Mouse (Mus musculus): Measurements from ENCODE around the gene Tm9sf2. TPM values are rescaled to one million over a fixed set of nuclear protein-coding genes. Genes with fewer than 3 reads are reported as not detected.
"Not testable (repeated sequence)": the region's sequence is repeated elsewhere in the genome, so short reads cannot be mapped to it uniquely, and the experiment has no call there.

Gene Tm9sf2
- total RNA-seq (2021): 10 to 100 TPM; 66.1 to 71.7 TPM
- long read RNA-seq, experiment 1, transcript Tm9sf2-201 (17 exons, 3,107 nt): major isoform, 210 of 223 reads
- long read RNA-seq, experiment 1, partial matches to known transcripts: 5 of 223 reads
- long read RNA-seq, experiment 1, other reads (novel, unspliced or antisense): 8 of 223 reads
- long read RNA-seq, experiment 2, transcript Tm9sf2-201 (17 exons, 3,107 nt): major isoform, 187 of 194 reads
- long read RNA-seq, experiment 2, partial matches to known transcripts: 4 of 194 reads
- long read RNA-seq, experiment 2, other reads (novel, unspliced or antisense): 3 of 194 reads

DNA sequence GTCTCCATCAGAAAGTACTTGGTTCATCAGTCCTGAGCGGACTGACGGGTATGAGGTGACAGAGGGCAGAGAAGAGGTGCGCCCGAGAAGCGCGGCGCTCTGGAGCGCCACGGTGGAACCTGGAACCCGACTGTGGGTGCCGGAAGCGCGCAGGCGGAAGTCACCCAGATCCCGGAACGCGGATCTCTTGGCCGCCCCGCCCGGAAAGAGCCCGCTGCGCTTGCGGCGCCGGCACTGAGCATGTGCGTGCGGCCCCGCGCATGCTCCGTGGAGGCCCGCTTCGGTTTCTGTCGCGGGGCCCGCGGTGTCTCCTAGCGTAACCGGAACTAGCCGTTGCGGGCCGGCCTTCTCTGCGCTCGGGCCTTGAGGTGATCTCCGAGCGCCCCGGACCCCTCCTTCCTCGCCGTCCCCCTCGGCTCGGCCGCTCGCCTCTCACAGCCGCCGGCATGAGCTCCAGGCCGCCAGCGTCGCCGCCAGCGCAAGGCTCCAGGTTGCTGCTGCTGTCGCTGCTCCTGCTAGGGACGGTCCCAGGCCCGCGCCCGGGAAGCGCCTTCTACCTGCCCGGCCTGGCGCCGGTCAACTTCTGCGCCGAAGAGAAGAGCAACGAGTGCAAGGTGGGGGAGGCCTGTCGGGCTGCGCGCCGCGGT is at the start of gene Tm9sf2:
Tm9sf2 (plus strand) TSS at position 217 of the 647 bp plus-strand sequence.
- DNase-seq: peak; percentile 98
- peak within 1 kb of the TSS; percentile 86 for H3K4me3 ChIP-seq
- peak; percentile 11; the same call in 1 of the 2 replicates for TF ChIP-seq CTCF (IDR thresholded peaks at IDR 0.05)
- intact Hi-C loops (cut with DNase I): no loop called here
- H3K27ac ChIP-seq: peak within 1 kb of the TSS; percentile 96

DNA sequence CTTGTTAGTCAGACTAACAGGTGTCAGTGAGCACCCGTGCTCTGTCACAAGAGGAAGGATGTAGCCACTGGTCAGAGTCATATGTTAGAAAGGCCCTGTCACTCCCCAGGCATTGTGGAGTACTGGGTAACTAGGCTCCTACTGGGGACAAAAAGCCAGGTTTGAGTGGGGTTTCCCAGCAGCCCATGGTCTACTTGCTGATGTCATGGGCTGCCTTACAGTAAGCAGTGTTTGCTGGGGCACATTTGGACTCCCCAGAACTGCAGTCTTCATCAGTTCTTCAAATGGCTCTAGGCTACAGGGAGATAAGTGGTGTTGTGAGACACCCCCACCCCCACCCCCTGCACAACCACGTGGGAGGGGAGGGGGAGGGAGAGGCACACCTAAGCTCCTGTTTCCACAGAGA is 48.9 kb upstream of the Tm9sf2 start:
- Histone ChIP-seq H3K4me3 (no peak overlapping the region), H3K27ac (no peak overlapping the region)
- intact Hi-C loops (cut with DNase I): no loop called here
- no peak for DNase-seq
- TF ChIP-seq CTCF (IDR thresholded peaks at IDR 0.05): no peak

DNA sequence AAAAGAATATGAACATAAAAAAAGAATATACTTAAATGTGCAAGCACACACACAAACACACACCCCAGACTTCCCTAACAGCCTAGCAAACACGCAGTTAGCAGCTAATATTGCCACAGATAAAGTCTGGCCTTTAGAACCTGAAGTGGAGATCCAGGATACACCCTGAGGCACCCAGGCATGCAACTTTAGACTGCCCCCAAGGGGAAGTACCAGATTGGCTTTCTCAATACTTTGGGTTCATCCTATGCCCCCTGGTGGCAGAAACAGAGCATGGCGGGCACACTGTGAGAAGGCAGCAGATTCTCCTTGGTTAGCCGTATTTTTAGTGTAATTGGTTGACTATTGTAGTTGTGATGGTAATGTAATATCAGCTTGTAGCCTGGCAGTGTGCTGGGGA is 46.2 kb upstream of the Tm9sf2 start:
- no peak overlapping the region for H3K27ac ChIP-seq
- peak; percentile 96 for TF ChIP-seq CTCF (IDR thresholded peaks at IDR 0.05)
- intact Hi-C loops (cut with DNase I): loop anchor here (1.0 to 2.0 kb wide), 2 partner anchors 132 to 196 kb away; no protein-coding TSS in a partner anchor

DNA sequence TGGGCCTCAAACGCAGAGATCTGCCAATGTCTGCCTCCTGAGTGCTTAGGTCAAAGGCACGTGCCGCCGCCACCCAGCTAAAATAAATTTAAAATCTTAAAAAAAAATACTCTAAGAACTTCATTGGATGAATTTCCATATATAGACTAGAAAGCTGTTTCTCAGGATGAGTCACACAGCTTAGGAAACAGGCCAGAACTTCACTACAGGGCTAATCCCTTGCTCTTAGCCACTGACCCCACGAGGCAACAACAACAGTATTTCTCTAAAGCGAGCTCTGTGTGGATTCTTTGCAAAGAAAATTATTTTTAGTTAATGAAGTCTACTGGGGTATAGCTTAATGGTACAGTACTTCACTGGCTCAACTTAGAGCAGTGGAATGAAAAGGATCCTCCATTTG is 45.5 kb upstream of the Tm9sf2 start:
- Histone ChIP-seq H3K4me3 (no peak overlapping the region), H3K27ac (peak overlapping the region; percentile 40; the same call in 1 of the 2 replicates)
- no peak for DNase-seq
- intact Hi-C loops (cut with DNase I): loop anchor here (2.0 kb wide), 1 partner anchor 197 kb away; no protein-coding TSS in a partner anchor
- no peak for TF ChIP-seq CTCF (IDR thresholded peaks at IDR 0.05)

More for the DNA sequence above, 46.2 kb upstream of the Tm9sf2 start:
- peak; percentile 82 for DNase-seq
- no peak overlapping the region for H3K4me3 ChIP-seq

DNA sequence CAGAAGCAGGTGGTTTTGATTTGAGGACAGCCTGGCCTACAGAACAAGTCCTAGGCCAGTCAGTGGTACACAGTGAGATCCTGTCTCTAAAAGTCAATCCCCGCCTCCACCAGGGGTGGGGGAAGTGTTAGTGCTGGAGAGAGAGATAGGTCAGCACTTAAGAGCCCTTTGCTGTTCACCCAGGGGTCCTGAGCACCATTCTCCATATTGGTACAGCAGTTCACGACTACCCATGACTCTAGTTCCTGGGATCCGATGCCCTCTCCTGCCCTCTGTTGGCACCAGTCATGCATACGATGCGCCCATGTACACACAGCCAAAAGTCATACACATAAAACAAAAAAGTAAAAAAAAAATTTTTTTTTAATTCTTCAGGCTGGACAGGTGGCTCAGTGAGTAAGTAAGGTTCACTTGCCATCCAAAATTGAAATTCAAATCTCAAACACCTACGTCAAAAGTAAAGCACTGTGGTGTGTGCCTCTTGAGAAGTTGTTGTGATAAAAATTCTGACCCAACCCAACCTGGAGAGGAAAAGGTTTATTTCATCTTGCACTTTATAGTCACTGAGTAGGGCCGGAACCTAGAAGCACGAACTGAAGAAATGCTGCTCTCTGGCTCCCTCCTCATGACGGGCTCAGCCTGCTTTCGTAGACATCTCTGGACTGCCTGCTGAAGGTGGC is 44.3 kb upstream of the Tm9sf2 start:
- intact Hi-C loops (cut with DNase I): no loop called here
- DNase-seq: no peak
- Histone ChIP-seq H3K4me3 (no peak overlapping the region), H3K27ac (no peak overlapping the region)
- TF ChIP-seq CTCF (IDR thresholded peaks at IDR 0.05): no peak

DNA sequence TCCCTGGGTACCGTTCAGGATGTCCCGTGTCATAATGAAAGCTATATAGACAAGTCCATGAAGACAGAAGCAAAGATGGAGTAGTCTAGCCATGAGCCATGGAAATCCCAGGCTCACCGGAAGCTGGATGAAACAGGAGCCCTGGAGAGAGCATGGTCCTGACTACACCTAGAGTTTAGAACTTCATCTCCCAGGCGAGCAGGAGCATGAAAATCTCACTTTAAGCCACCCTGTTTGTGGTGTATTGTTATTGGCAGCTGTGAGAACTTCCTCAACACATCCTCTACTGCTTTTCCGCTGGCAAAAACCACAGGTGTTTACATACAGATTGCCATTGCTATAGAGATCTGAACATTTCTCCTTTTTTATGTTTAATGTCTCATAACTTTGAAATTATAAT is 43.2 kb upstream of the Tm9sf2 start:
- H3K27ac ChIP-seq: no peak overlapping the region
- intact Hi-C loops (cut with DNase I): no loop called here

DNA sequence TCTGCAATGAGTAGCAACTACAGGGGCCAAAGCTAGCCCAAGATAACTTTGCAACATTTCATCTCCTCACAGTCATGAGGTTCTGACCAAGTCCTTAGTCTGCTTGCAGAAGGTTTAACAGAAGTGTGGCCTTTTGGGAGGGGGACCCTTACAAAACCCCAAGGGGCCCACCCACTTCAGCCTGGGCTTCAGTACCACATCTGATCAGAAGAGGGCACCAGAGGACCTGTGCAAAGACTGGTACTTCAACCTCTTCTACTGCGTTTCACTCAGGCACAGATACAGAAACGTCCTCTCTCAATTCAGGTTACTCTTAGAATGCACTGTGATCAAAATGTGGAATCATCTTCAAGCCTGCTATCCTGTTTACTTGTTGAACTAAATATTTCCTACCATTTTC is 42.3 kb upstream of the Tm9sf2 start:
- TF ChIP-seq CTCF (IDR thresholded peaks at IDR 0.05): no peak; the same call in 1 of the 2 replicates
- Histone ChIP-seq H3K27ac (no peak overlapping the region), H3K4me3 (no peak overlapping the region)
- intact Hi-C loops (cut with DNase I): loop anchor here (1.0 kb wide), 1 partner anchor 66 kb away; no protein-coding TSS in a partner anchor
- peak; percentile 69 for DNase-seq

More for the DNA sequence above, 43.2 kb upstream of the Tm9sf2 start:
- no peak overlapping the region for H3K4me3 ChIP-seq
- TF ChIP-seq CTCF (IDR thresholded peaks at IDR 0.05): no peak
- DNase-seq: no peak

DNA sequence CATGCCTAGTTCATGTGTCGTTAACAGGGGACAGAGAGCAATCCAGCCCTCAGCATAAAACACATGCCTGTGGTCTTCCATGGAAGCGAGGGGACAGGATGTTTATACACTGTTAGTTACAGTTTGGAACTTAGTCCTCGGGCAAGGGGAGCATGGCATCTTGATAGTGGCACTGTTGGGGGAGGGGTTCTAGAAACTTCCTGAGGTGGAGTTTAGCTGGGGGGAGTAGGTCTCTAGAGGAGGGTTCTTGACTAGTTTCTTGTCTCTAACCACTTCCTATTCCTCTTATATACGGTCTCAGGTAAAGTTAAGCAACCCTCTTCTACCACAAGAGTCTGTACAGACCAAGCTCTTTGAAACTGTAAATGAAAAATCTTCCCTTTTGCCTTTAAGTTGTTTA is 40.6 kb upstream of the Tm9sf2 start:
- TF ChIP-seq CTCF (IDR thresholded peaks at IDR 0.05): no peak
- Histone ChIP-seq H3K27ac (no peak overlapping the region), H3K4me3 (no peak overlapping the region)
- intact Hi-C loops (cut with DNase I): no loop called here
- no peak for DNase-seq

DNA sequence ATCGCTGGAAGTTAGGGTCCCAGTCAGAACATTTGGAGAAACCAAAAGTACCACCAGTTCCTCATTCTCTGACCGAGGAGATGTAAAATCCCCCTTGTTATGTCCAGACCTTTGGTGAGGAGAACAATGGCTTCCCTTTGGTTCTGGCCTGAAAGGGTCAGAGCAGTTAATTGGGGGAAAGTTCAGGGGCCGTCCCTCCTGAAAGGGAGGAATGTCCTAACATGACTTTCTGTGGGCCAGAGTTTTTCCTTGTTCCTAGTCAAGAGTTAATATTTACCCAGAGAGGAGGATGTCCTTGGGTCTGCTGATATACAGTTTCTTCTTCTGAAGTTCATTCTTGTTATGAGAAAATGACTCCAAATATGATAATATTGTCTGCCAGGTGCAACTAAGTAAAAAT is 38.8 kb upstream of the Tm9sf2 start:
- H3K27ac ChIP-seq; DNase-seq; H3K4me3 ChIP-seq; intact Hi-C loops (cut with DNase I): not testable (repeated sequence)

DNA sequence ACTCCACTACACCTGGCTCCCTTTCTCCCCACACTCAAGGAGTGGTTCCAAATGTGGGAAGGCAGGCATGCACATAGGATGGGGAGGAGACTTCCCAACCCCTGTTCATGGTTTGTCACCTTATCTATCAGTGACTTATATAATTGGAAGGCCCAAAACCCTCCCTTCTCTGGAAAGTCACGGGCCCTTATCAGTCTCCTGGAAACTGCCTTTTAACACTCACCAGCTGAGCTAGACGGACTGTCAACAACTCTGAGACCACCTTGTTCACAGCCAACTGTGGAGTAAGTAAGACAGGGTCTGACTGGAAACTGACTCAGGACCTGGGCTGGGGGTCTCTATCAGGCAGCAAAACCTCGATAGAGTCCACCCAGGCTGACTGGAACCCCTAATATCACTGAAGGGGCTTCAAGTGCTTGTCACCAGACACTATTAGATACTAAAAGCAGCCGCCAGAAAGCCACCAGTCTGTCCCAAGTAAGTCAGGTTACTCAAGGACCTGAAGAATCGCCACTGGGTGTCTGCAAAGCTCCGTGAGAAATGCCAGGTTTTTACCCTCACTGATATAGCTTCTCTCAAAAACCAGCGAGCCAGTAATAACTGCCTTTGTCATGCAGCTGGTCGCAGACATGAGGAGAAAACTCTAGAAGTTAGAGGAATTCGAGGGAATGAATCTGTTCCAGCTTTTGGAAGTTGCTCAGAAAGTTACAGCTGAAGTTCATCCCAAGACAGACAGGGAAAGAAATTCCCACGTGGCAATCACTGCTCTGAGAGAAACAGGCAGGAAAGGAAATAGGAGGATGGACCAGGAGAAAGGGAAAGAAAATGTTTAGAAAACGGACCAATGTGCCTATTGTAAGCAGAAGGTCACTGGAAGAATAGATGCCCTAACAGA is 37.8 kb upstream of the Tm9sf2 start:
- Histone ChIP-seq H3K4me3 (no peak overlapping the region), H3K27ac (no peak overlapping the region)
- intact Hi-C loops (cut with DNase I): no loop called here
- no peak for TF ChIP-seq CTCF (IDR thresholded peaks at IDR 0.05)
- DNase-seq: no peak

DNA sequence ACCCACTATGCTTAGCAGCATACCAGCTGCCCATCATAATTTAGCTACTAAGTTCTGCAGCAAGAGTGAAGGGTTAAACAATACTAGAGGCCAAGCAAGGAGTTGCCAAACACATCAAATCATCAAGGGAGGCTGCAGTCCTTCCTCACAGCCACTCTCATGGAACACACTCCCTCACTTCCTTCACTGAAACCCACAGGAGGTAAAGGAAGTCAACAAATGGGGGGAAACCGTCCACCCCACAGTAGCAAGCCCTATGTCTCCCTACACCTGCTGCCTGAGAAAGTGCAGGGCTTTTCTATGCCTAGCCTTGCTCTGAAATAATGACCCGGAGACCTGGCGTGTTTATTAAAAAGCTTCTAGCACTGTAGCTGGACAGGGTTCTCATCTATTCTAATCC is 36.9 kb upstream of the Tm9sf2 start:
- DNase-seq: no peak
- TF ChIP-seq CTCF (IDR thresholded peaks at IDR 0.05): no peak
- Histone ChIP-seq H3K4me3 (no peak overlapping the region), H3K27ac (no peak overlapping the region)
- intact Hi-C loops (cut with DNase I): no loop called here

DNA sequence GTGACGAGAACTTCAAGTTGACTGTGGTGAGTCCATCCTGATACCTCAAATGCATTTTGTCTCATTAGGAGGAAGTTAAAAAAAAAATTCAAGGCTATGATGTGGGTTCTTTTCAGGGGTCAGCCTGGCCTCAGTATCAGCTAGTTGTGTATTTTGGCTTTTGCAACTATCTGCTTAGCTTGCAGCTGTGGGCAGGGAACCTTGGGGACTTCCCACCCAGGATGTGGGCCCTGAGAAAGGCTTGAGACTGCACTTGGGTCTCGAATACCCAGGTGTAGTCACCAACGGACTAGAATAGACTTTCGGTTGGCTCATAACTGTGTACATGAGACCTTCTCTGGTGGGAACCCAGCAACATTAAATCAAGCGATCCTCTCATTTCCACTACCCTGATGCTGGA is 33.4 kb upstream of the Tm9sf2 start:
- no peak for TF ChIP-seq CTCF (IDR thresholded peaks at IDR 0.05)
- no peak for DNase-seq
- intact Hi-C loops (cut with DNase I): no loop called here
- no peak overlapping the region for H3K4me3 ChIP-seq
- H3K27ac ChIP-seq: peak overlapping the region; percentile 78

Data from gastrocnemius, adult 2 months (tissue).